Mouse (Mus musculus) hindbrain, embryonic 12.5 days (tissue): ENCODE results near the gene Hmga2. TPM values are rescaled to one million over a fixed set of nuclear protein-coding genes. Genes with fewer than 3 reads are reported as not detected.
"Not testable (repeated sequence)": the region's sequence is repeated elsewhere in the genome, so short reads cannot be mapped to it uniquely, and the experiment has no call there.

Experiments
- ATAC-seq: fragments of 200-750 bp; cut with Nextera tagmentation; 2 replicates; pipeline ENCODE4 v1.8.0; 2017; ENCODE audit warnings: moderate TSS enrichment; ENCODE audit not compliant: low FRiP score
- H3K27ac ChIP-seq: fragments of 300-500 bp; sonication (generic); 2 replicates; pipeline ENCODE4 v1.5.1; 2016; ENCODE audit warnings: mild to moderate bottlenecking
- H3K27me3 ChIP-seq: fragments of 300-500 bp; sonication (generic); 2 replicates; pipeline ENCODE4 v1.6.1; 2016; ENCODE audit warnings: mild to moderate bottlenecking
- H3K36me3 ChIP-seq: fragments of 300-500 bp; sonication (generic); 2 replicates; pipeline ENCODE4 v1.6.1; 2016; ENCODE audit warnings: mild to moderate bottlenecking
- H3K4me1 ChIP-seq: fragments of 300-500 bp; sonication (generic); 2 replicates; pipeline ENCODE4 v1.6.1; 2016
- H3K4me2 ChIP-seq: fragments of 300-500 bp; sonication (generic); replicated peaks from 2 replicates; pipeline ENCODE4 v1.6.1; 2016; ENCODE audit warnings: mild to moderate bottlenecking
- H3K4me3 ChIP-seq: fragments of 300-500 bp; sonication (generic); 2 replicates; pipeline ENCODE4 v1.5.1; 2016; ENCODE audit warnings: mild to moderate bottlenecking
- H3K9ac ChIP-seq: fragments of 300-500 bp; sonication (generic); 2 replicates; pipeline ENCODE4 v1.6.1; 2016; ENCODE audit warnings: mild to moderate bottlenecking, moderate library complexity
- H3K9me3 ChIP-seq: fragments of 300-500 bp; sonication (generic); replicated peaks from 2 replicates; pipeline ENCODE4 v1.6.1; 2016; ENCODE audit warnings: mild to moderate bottlenecking
- WGBS: fragments of 180-500 bp; shearing (Covaris S2); methylation state at CpG from one replicate; pipeline ENCODE4 v1.1.7; 2016; 5-methylcytosine and 5-hydroxymethylcytosine counted together
- polyA plus RNA-seq: library from polyadenylated mRNA; unstranded; fragments of >200 nt; fragmentation: Nextera tagmentation; extraction: Ambion mirVana; gene quantifications from 2 replicates; pipeline ENCODE4 v1.2.1, GENCODE M21; 2016

Hmga2 gene
- polyA plus RNA-seq, 1 experiment from 2014 or later, result 26.5 TPM

- H3K4me3 ChIP-seq, H3K27ac ChIP-seq, H3K36me3 ChIP-seq, H3K9me3 ChIP-seq, H3K27me3 ChIP-seq, ATAC-seq, H3K9ac ChIP-seq, H3K4me2 ChIP-seq: not testable (repeated sequence)
- peaks cover 15% of the 10 kb centered on the region for H3K4me1 ChIP-seq
- 90% methylated on average over 11 of the region's 11 CpGs for WGBS
These were observed 112.8 kb downstream of the Hmga2 start for GRCm38 (mm10) chr10:120363298-120363982.

GRCm38 (mm10) chr10:120354523-120355030 is 121.7 kb downstream of the Hmga2 start:
- WGBS, result 71% methylated on average over 13 of the region's 13 CpGs
- H3K36me3 ChIP-seq, result no peaks in the 10 kb centered on the region
- H3K4me1 ChIP-seq, result no peaks in the 10 kb centered on the region; the same call in 1 of the 2 replicates
- H3K9ac ChIP-seq, result no peak overlapping the region
- no peak overlapping the region for H3K27ac ChIP-seq
- ATAC-seq, result no peak
- no peaks in the 10 kb centered on the region for H3K9me3 ChIP-seq
- H3K4me2 ChIP-seq, result no peak overlapping the region
- no peaks in the 10 kb centered on the region for H3K27me3 ChIP-seq
- no peak overlapping the region for H3K4me3 ChIP-seq

GRCm38 (mm10) chr10:120345325-120345724 is 130.9 kb downstream of the Hmga2 start:
- Histone ChIP-seq H3K4me3 (no peak overlapping the region), H3K27me3 (no peaks in the 10 kb centered on the region), H3K4me2 (no peak overlapping the region), H3K4me1 (no peaks in the 10 kb centered on the region), H3K9ac (no peak overlapping the region), H3K36me3 (no peaks in the 10 kb centered on the region), H3K27ac (no peak overlapping the region), H3K9me3 (no peaks in the 10 kb centered on the region)
- WGBS, result 80% methylated on average over 6 of the region's 6 CpGs
- ATAC-seq, result no peak

GRCm38 (mm10) chr10:120344558-120345318 is 131.5 kb downstream of the Hmga2 start:
- Histone ChIP-seq H3K27me3 (no peaks in the 10 kb centered on the region), H3K9me3 (no peaks in the 10 kb centered on the region), H3K4me3 (no peak overlapping the region), H3K4me2 (no peak overlapping the region), H3K27ac (no peak overlapping the region), H3K9ac (no peak overlapping the region), H3K4me1 (no peaks in the 10 kb centered on the region), H3K36me3 (no peaks in the 10 kb centered on the region)
- no peak for ATAC-seq
- 55% methylated on average over 16 of the region's 16 CpGs for WGBS

GRCm38 (mm10) chr10:120339906-120340305 is 136.4 kb downstream of the Hmga2 start:
- not testable (repeated sequence) for H3K4me2 ChIP-seq, H3K4me3 ChIP-seq, H3K9ac ChIP-seq, H3K27ac ChIP-seq, H3K9me3 ChIP-seq, ATAC-seq, H3K4me1 ChIP-seq, H3K27me3 ChIP-seq, H3K36me3 ChIP-seq
- 84% methylated on average over 2 of the region's 2 CpGs for WGBS

- Histone ChIP-seq H3K4me2 (no peak overlapping the region), H3K27me3 (no peaks in the 10 kb centered on the region), H3K27ac (no peak overlapping the region), H3K4me1 (no peaks in the 10 kb centered on the region), H3K36me3 (no peaks in the 10 kb centered on the region), H3K9me3 (no peaks in the 10 kb centered on the region), H3K4me3 (no peak overlapping the region), H3K9ac (no peak overlapping the region)
- no peak for ATAC-seq
- 52% methylated on average over 4 of the region's 4 CpGs for WGBS
These were observed 136.9 kb downstream of the Hmga2 start for GRCm38 (mm10) chr10:120339324-120339723.

GRCm38 (mm10) chr10:120338841-120339240 is 137.4 kb downstream of the Hmga2 start:
- Histone ChIP-seq H3K27me3 (no peaks in the 10 kb centered on the region), H3K36me3 (no peaks in the 10 kb centered on the region), H3K9ac (no peak overlapping the region), H3K4me3 (no peak overlapping the region), H3K27ac (no peak overlapping the region), H3K9me3 (no peaks in the 10 kb centered on the region), H3K4me2 (no peak overlapping the region), H3K4me1 (no peaks in the 10 kb centered on the region)
- 59% methylated on average over 5 of the region's 5 CpGs for WGBS
- no peak for ATAC-seq

- not testable (repeated sequence) for H3K36me3 ChIP-seq, H3K27ac ChIP-seq, H3K9ac ChIP-seq, H3K9me3 ChIP-seq, H3K4me2 ChIP-seq, H3K4me1 ChIP-seq, ATAC-seq, H3K27me3 ChIP-seq, H3K4me3 ChIP-seq
- 96% methylated on average over 1 of the region's 1 CpGs for WGBS
These were observed 137.8 kb downstream of the Hmga2 start for GRCm38 (mm10) chr10:120338431-120338830.

DNA sequence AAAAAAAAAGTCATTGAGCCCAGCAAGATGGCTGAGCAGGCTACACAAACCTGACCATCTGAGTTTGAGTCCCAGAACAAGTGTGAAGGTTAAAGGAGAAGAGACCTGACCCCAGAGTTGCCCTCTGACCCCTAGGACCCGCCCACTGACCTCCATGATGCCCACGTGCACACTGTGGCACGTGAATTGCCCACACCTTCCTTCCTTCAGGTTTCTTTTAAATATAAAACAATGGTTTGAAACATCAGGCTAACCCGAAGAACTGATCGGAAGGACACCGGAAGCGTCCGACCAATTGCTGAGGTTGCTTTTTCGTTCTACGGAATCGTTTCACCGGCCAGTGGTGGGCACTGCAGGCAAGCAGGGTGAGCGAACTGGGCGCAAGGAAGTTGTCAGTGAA is 148.3 kb downstream of the Hmga2 start:
- H3K4me1 ChIP-seq, result no peaks in the 10 kb centered on the region
- H3K4me2 ChIP-seq, result no peak overlapping the region
- no peaks in the 10 kb centered on the region for H3K9me3 ChIP-seq
- 90% methylated on average over 14 of the region's 14 CpGs for WGBS
- no peaks in the 10 kb centered on the region for H3K36me3 ChIP-seq
- H3K27me3 ChIP-seq, result no peaks in the 10 kb centered on the region
- no peak overlapping the region for H3K4me3 ChIP-seq
- ATAC-seq, result no peak
- no peak overlapping the region for H3K27ac ChIP-seq
- no peak overlapping the region for H3K9ac ChIP-seq

GRCm38 (mm10) chr10:120323584-120324203 is 152.6 kb downstream of the Hmga2 start:
- no peak overlapping the region for H3K9ac ChIP-seq
- H3K4me1 ChIP-seq, result no peaks in the 10 kb centered on the region
- no peak overlapping the region for H3K4me3 ChIP-seq
- no peak overlapping the region for H3K4me2 ChIP-seq
- H3K27me3 ChIP-seq, result no peaks in the 10 kb centered on the region
- no peaks in the 10 kb centered on the region for H3K9me3 ChIP-seq
- H3K36me3 ChIP-seq, result no peaks in the 10 kb centered on the region
- ATAC-seq, result no peak
- 89% methylated on average over 11 of the region's 11 CpGs for WGBS
- no peak overlapping the region for H3K27ac ChIP-seq

DNA sequence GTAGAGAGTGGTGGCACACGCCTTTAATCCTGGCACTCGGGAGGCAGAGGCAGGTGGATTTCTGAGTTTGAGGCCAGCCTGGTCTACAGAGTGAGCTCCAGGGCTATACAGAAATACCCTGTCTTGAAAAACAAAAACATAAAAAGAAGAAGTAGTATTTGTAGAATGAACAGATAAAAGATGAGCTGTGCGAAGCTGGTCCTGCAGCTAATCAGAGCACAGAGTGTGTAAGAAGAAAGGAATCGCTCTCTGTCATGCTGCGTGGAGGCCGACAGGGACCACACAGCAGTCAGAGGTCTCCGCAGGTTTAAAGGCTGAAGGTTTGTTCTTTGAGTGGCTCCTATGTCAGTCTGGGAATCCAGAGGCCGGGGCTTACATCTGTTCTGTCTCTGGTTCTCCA is 153.5 kb downstream of the Hmga2 start:
- Histone ChIP-seq H3K4me2 (no peak overlapping the region), H3K9ac (no peak overlapping the region), H3K27me3 (no peaks in the 10 kb centered on the region), H3K36me3 (no peaks in the 10 kb centered on the region), H3K9me3 (no peaks in the 10 kb centered on the region), H3K4me1 (no peaks in the 10 kb centered on the region), H3K4me3 (no peak overlapping the region), H3K27ac (no peak overlapping the region)
- WGBS, result 91% methylated on average over 8 of the region's 8 CpGs
- no peak for ATAC-seq

- Histone ChIP-seq H3K4me1 (no peaks in the 10 kb centered on the region), H3K4me3 (no peak overlapping the region), H3K9me3 (no peaks in the 10 kb centered on the region), H3K4me2 (no peak overlapping the region), H3K27ac (no peak overlapping the region), H3K27me3 (no peaks in the 10 kb centered on the region), H3K36me3 (no peaks in the 10 kb centered on the region), H3K9ac (no peak overlapping the region)
- ATAC-seq, result no peak
- WGBS, result 92% methylated on average over 12 of the region's 12 CpGs
These were observed 156.7 kb downstream of the Hmga2 start for GRCm38 (mm10) chr10:120319614-120320013.
